Mouse (Mus musculus) kidney, adult 2 months (tissue): ENCODE data around the gene Astn2. TPM values are rescaled to one million over a fixed set of nuclear protein-coding genes. Genes with fewer than 3 reads are reported as not detected.

ENCODE experiments used
- DNase-seq: peaks from one replicate; pipeline ENCODE4 v3.0.0; 2021
- H3K27ac ChIP-seq: fragments of 200-500 bp; 2 replicates; pipeline ENCODE4 v1.5.1; 2012; ENCODE audit warnings: low read depth, low read length, control low read depth, inconsistent platforms; ENCODE audit not compliant: insufficient read depth
- H3K27me3 ChIP-seq: fragments of 200-500 bp; replicated peaks from 2 replicates; pipeline ENCODE4 v1.6.1; 2012; ENCODE audit warnings: mild to moderate bottlenecking, moderate library complexity, low read length, inconsistent platforms; ENCODE audit not compliant: control insufficient read depth, insufficient read depth
- H3K36me3 ChIP-seq: fragments of 200-500 bp; 2 replicates; pipeline ENCODE4 v1.6.1; 2012; ENCODE audit warnings: mild to moderate bottlenecking, moderate library complexity, low read length, inconsistent platforms; ENCODE audit not compliant: control insufficient read depth, insufficient read depth
- H3K4me1 ChIP-seq: fragments of 200-500 bp; 2 replicates; pipeline ENCODE4 v1.6.1; 2011; ENCODE audit warnings: low read length; ENCODE audit not compliant: control insufficient read depth, insufficient read depth
- H3K4me3 ChIP-seq: fragments of 200-500 bp; 2 replicates; pipeline ENCODE4 v1.5.1; 2011; ENCODE audit warnings: mild to moderate bottlenecking, low read depth, low read length, control low read depth; ENCODE audit not compliant: insufficient read depth
- CTCF ChIP-seq: fragments of 200-500 bp; conservative IDR thresholded peaks from 2 replicates; pipeline ENCODE4 v1.5.1; 2011; ENCODE audit warnings: low read depth, mild to moderate bottlenecking, control low read depth, low read length, moderate library complexity, mixed read lengths; ENCODE audit not compliant: insufficient read depth, insufficient read length
- POLR2A ChIP-seq: fragments of 200-500 bp; IDR thresholded peaks from one replicate; pipeline ENCODE4 v1.6.1; 2011; ENCODE audit warnings: low read depth, low read length, control low read depth
- WGBS: fragments of 180-500 bp; shearing (Covaris S2); methylation state at CpG from one replicate; pipeline ENCODE4 v1.1.7; 2018; 5-methylcytosine and 5-hydroxymethylcytosine counted together
- polyA plus RNA-seq: library from polyadenylated mRNA; depleted of rRNA; stranded (reverse); fragments of >200 nt; gene quantifications from 2 replicates; pipeline ENCODE4 v1.2.3, GENCODE M21; 2012

The Astn2 gene
- polyA plus RNA-seq, 1 experiment = 2.5 TPM

GRCm38 (mm10) chr4:65864551-65864950 lies 539.9 kb downstream of the Astn2 start:
- Histone ChIP-seq H3K27ac (no peak overlapping the region), H3K4me1 (no peaks in the 10 kb centered on the region), H3K4me3 (no peak overlapping the region), H3K27me3 (no peaks in the 10 kb centered on the region), H3K36me3 (no peaks in the 10 kb centered on the region)
- TF ChIP-seq POLR2A = no peak
- no peak for TF ChIP-seq CTCF
- DNase-seq = no peak

GRCm38 (mm10) chr4:65843191-65843590 lies 561.2 kb downstream of the Astn2 start:
- Histone ChIP-seq H3K27me3 (no peaks in the 10 kb centered on the region), H3K4me3 (no peak overlapping the region), H3K36me3 (no peaks in the 10 kb centered on the region), H3K4me1 (no peaks in the 10 kb centered on the region), H3K27ac (no peak overlapping the region)
- WGBS = 72% methylated on average over 2 of the region's 2 CpGs
- no peak for TF ChIP-seq POLR2A
- TF ChIP-seq CTCF = no peak
- DNase-seq = no peak

DNA sequence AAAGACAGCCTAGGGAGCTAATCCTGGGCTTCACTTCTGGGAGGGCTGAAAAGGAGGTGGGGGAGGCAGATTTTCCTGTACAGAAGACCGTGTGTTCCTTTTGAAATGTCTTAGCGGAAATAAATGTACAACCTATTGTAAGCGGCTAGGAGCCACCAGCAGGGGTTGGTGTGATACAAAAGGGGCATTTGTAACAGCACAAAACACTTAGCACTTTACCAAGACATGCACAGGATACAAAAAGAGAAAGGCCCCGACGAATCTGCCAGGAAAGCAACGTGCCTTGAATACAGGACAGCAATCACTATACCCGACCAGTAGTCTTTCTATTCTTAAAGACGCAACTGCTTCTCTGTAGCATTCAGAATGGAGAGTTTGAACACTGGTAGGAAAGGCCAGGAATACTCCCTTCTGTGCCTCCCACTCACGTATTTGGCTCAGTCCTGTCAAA lies 564.8 kb downstream of the Astn2 start:
- 76% methylated on average over 9 of the region's 9 CpGs for WGBS
- Histone ChIP-seq H3K27ac (no peak overlapping the region), H3K36me3 (no peaks in the 10 kb centered on the region), H3K4me3 (no peak overlapping the region), H3K4me1 (no peaks in the 10 kb centered on the region), H3K27me3 (no peaks in the 10 kb centered on the region)
- DNase-seq = no peak
- TF ChIP-seq POLR2A = no peak
- TF ChIP-seq CTCF = no peak

GRCm38 (mm10) chr4:65838781-65839180 lies 565.6 kb downstream of the Astn2 start:
- H3K4me1 ChIP-seq = no peaks in the 10 kb centered on the region
- H3K27ac ChIP-seq = no peak overlapping the region
- no peak for DNase-seq
- no peaks in the 10 kb centered on the region for H3K27me3 ChIP-seq
- H3K36me3 ChIP-seq = no peaks in the 10 kb centered on the region
- no peak for TF ChIP-seq CTCF
- no peak for TF ChIP-seq POLR2A
- no peak overlapping the region for H3K4me3 ChIP-seq
- 81% methylated on average over 4 of the region's 4 CpGs for WGBS

DNA sequence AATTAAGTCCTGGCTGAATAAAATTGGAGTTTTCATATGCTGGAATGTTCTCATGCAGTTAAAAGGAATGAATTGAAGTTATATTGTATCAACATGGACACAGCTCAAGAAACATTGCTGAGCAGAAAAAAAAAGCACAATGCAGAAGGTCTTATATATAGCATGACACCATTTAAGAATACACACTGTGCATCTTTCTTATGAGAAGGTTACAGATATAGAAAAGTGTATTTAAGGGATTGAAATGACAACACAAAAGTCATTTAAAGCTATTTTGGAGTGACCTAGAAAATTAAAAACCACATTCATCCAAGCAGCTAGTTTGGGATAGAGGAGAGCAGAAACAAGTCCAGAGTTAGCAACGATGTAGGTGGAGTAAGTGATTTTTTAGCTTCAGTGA lies 571.4 kb downstream of the Astn2 start:
- WGBS = 93% methylated on average over 1 of the region's 1 CpGs

GRCm38 (mm10) chr4:65831872-65832271 lies 572.5 kb downstream of the Astn2 start:
- TF ChIP-seq POLR2A (no peak), CTCF (no peak)
- no peak for DNase-seq
- Histone ChIP-seq H3K4me3 (no peak overlapping the region), H3K27me3 (no peaks in the 10 kb centered on the region), H3K4me1 (no peaks in the 10 kb centered on the region), H3K27ac (no peak overlapping the region), H3K36me3 (no peaks in the 10 kb centered on the region)
- WGBS = 76% methylated on average over 3 of the region's 3 CpGs

More for the DNA sequence above, 571.4 kb downstream of the Astn2 start:
- DNase-seq = no peak
- H3K27ac ChIP-seq = no peak overlapping the region
- no peaks in the 10 kb centered on the region for H3K27me3 ChIP-seq
- TF ChIP-seq POLR2A (no peak), CTCF (no peak)
- no peak overlapping the region for H3K4me3 ChIP-seq
- no peaks in the 10 kb centered on the region for H3K4me1 ChIP-seq
- H3K36me3 ChIP-seq = no peaks in the 10 kb centered on the region

DNA sequence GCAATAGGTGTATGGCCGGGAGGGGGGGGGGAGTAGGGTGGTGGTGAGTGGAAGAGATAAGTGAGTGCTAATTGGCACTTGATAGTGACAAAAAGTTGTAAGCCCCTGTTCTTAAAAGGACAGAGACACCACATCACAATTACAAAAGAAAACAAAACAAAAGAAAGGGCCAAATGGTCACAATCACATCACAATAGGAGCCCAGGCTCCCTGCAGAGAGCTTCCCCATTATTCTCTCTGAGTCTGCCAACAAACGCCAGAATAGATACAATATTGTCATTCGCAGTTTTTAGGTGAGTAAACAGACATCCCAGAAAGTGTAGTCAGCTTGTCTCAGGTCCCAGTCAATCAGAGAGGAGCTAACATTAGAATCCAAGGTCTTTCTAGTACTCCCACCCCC lies 573.9 kb downstream of the Astn2 start:
- Histone ChIP-seq H3K4me3 (no peak overlapping the region), H3K4me1 (no peaks in the 10 kb centered on the region), H3K36me3 (no peaks in the 10 kb centered on the region), H3K27ac (no peak overlapping the region), H3K27me3 (no peaks in the 10 kb centered on the region)
- TF ChIP-seq CTCF = no peak
- TF ChIP-seq POLR2A = no peak
- 16% methylated on average over 3 of the region's 3 CpGs for WGBS
- DNase-seq = no peak

GRCm38 (mm10) chr4:65821070-65821469 lies 583.3 kb downstream of the Astn2 start:
- TF ChIP-seq CTCF (no peak), POLR2A (no peak)
- Histone ChIP-seq H3K27me3 (no peaks in the 10 kb centered on the region), H3K4me1 (no peaks in the 10 kb centered on the region), H3K4me3 (no peak overlapping the region), H3K36me3 (no peaks in the 10 kb centered on the region), H3K27ac (no peak overlapping the region)
- 42% methylated on average over 2 of the region's 2 CpGs for WGBS
- DNase-seq = no peak
